Mouse (Mus musculus) induced T-regulatory cell, adult 2 months (primary cell): Measurements from ENCODE around the gene Xiap.

Source experiments
- DNase-seq: peaks from one replicate; pipeline ENCODE4 v3.0.0-alpha.2; 2012; ENCODE audit warnings: low read depth

Xiap gene

DNA sequence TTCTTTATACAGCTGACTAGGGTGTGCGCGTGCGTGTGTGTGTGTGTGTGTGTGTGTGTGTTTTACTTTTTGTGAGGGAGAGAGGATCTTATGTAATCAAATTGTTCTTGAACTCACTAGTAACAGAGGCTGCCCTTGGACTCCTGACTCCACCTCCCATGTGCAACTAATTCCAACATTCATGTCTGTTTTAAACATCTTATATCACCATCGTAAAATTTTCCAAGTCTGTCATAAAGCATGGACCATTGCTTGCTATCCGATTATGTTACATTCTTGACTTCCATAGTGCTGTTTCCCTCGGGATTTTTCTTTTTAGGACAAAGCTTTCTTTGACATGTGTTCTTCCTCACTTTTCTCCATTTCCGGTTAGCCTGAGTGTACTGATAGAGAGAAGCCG lies 28.3 kb downstream of the Xiap start:
- DNase-seq, result no peak

DNA sequence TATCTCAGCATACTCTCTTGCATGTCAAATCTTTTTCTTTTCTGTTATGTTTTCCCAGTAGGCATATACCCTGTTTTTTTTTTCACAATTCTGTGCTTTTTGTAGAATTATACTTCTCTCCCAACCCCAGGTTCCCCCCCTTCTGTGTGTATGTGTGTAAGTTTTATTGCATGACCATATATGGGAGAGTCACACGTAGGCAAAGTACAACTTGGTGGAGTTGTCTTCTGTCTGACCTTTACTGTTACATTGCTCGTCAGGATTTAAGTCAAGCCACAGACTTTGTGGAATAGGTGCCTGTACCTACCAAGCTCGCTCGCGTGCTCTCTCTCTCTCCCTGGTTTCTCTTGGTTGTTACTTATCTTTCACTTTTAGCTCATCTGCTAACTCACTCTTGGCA lies 28.7 kb downstream of the Xiap start:
- DNase-seq, result no peak

- no peak for DNase-seq
Measured at GRCm38 (mm10) chrX:42107137-42107536, 47.7 kb downstream of the Xiap start.

GRCm38 (mm10) chrX:42110585-42110984 lies 51.1 kb downstream of the Xiap start:
- DNase-seq, result no peak

DNA sequence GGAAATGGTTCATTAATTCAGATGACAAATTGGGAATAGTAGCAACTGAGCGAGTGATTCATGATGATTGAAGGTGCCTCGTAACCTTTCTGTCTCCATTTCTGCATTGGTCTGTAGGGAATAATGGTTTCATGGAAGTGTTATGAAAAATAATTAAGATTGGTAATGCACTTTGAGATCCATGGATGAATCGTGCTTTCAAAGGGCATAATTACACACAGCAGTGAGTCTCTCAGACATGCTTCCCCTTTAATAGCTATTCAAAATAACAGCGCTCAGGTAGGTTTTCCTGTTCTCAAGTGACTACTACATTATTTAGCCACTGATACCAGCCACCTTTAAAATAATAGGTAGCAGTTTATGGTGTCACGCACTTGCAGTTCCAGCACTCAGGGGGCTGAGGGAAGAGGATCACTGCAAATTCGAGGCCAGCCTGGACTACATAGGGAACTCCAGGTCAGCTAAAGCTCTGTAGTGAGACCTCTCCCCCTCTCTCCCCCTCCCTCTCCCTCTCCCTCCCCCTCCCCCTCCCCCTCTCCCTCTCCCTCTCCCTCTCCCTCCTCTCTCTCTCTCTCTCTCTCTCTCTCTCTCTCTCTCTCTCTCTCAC lies 60.1 kb downstream of the Xiap start:
- no peak for DNase-seq

- no peak for DNase-seq
Measured at GRCm38 (mm10) chrX:42124963-42125697, 65.7 kb downstream of the Xiap start.

- DNase-seq, result no peak
Measured at GRCm38 (mm10) chrX:42139882-42140281, 80.4 kb downstream of the Xiap start.

DNA sequence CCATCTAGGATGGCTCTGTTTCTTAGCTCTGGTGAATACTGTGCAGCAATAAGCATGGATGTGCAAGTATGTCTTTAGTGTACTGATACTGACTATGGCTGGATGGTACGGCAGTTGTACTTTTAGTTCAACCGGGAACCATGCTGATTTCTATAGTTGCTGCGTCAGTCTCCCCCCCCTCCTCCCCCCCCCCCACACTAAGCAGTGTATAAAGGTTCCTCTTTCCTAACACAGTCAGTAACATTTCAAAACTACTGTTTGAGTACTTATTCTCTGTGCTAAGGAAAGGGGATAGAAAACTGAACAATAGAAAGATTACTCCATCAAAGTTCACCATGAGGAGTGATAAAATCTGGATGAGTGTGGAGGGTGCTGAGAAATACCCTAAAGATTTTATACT lies 83.1 kb downstream of the Xiap start:
- no peak for DNase-seq

DNA sequence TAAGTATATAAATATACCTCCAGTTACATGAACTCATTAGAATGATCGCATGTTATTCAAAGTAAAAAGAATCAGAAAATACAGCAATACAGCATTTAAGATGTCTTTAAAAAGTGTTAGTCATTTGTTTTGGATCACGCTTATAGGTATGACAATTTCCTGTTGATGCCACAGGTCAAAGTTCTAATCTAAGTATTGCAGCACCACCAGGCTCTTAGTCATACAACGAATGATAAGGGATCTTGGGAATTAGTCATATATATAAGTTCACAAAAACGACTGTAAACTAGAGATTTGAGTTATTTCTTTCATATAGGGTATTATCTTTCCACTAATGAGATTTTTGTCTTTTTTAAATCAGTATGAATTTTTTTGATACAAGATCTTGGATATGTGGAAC lies 84.5 kb downstream of the Xiap start:
- no peak for DNase-seq

- DNase-seq, result peak; percentile 52
Measured at GRCm38 (mm10) chrX:42148016-42148451, 88.6 kb downstream of the Xiap start.

DNA sequence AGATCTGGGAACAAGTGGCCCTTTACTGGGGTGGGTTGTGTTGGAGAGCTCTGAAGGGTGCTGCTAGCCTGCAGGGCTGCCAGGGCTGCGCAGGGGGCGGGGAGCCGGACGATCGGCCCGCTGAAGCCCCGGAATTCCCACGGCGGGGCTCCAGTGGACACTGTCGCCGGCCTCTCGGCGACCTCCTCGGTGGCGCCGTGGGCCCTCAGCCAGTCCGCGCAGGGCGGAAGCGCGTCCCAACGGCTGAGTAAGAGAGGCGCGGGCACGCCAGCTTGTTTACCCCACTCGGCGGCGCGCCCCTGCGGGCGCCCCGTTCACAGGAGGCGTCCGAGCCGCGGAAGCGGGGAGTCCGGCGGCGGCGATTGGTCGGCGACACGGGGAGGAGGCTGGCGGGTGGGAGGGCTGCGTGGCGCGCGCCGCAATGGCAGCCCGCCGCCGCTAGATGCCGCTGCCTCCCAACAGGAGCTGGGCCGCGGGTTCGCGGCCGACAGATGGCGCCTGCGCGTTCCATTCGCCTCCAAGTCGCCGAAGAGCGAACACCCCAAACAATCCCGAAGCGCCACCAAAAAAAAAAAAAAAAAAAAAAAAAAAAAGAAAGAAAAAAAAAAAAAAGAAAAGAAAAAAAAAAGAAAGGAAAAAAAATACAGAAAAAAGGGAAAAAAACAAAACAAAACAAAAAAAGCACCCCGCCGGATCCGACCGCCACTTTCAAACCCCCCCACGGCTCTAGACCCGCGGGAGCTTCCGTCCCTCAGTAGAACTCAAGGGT lies 89.5 kb downstream of the Xiap start, which contains the start of gene Stag2:
Stag2 (plus strand) TSS at position 530 of the 769 bp plus-strand sequence.
- DNase-seq, result peak; percentile 91

GRCm38 (mm10) chrX:42149557-42150345 lies 90.3 kb downstream of the Xiap start:
- DNase-seq, result peak; percentile 72

DNA sequence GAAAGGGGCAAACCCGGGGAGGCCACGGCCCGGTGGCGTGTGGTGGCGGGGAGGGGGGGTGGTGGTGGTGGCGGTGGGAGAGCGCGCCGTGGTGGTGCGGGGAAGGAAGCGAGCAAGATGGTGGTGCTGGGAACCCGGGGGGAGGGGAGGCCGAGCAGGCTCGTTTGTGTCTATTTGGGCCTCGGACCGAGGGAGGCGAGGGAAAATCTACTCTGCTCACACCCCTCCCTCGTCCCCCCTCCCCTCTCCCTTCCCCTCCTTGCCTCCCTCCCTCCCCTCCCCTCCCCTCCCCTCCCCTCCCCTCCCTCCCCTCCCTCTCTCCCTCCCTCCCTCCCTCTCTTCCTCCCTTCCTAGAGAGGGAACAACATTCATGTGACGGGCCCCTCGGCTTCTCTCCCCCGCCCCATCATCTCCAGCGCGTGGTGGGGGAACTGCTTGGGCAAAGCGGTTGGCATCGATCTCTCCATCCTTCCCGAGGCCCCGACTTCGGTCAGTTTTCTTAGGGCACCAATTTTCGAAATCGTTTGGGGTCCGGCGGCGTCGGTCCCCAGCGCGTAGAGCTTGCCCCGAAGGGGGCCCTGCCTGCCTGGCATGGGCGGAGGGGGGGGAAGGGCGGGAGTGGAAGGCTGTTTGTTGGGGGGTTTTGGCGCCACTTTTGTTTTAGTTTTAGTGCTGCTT lies 91.0 kb downstream of the Xiap start:
- DNase-seq, result peak; percentile 82

DNA sequence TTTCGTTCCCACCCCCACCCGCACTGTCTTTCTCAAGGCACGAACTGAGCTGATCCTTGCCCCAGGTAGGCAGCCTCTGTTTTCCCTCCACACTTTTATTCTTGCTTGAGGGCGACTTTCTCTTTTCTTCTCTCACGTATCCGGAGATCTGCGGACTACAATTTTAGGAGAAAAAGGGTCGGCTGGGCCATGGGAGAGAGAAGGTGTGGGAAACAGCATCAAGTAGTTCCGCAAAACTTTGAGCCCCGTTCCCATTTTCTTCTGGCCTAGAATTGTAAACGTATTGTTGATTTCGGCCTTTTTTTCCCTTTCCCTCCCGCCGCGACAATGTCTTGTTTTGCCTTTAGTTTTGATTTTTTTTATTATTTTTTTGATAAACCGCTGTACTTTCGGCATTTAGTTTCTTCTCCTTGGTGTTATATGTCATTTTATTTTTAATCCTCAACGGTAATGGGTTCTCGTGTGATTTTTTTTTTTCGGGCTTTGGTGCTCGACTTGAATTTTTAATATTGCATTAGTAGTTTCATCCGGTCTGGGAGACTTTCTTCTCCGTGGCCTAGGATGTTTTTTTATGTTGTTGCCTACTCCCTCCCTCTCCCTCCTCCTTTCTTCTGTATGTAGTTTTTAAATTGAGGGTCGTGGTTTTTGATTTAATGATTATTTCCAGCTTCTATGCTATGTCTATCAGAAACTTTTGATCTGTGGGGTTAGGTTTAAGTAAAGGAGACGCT lies 91.7 kb downstream of the Xiap start:
- DNase-seq, result no peak

GRCm38 (mm10) chrX:42151903-42152369 lies 92.5 kb downstream of the Xiap start:
- peak; percentile 84 for DNase-seq

GRCm38 (mm10) chrX:42153056-42153455 lies 93.6 kb downstream of the Xiap start:
- DNase-seq, result peak; percentile 40
